Mouse (Mus musculus) heart, postnatal 0 days (tissue): ENCODE measurements around the gene Olfr1394. TPM values are rescaled to one million over a fixed set of nuclear protein-coding genes. Genes with fewer than 3 reads are reported as not detected.

Experiments used
- ATAC-seq: fragments of 200-750 bp; cut with Nextera tagmentation; 2 replicates; pipeline ENCODE4 v1.8.0; 2017; ENCODE audit warnings: low read depth, moderate number of reproducible peaks, moderate library complexity; ENCODE audit not compliant: insufficient read depth
- DNase-seq: peaks from one replicate; pipeline ENCODE4 v3.0.0-alpha.2; 2016; ENCODE audit warnings: low spot score
- H3K27ac ChIP-seq: fragments of 300-500 bp; sonication (generic); 2 replicates; pipeline ENCODE4 v1.5.1; 2014; ENCODE audit warnings: low read depth, mild to moderate bottlenecking
- H3K27me3 ChIP-seq: fragments of 300-500 bp; sonication (generic); 2 replicates; pipeline ENCODE4 v1.6.1; 2014; ENCODE audit warnings: low read length, mixed read lengths; ENCODE audit not compliant: control insufficient read depth, insufficient read depth
- H3K36me3 ChIP-seq: fragments of 300-500 bp; sonication (generic); replicated peaks from 2 replicates; pipeline ENCODE4 v1.6.1; 2014; ENCODE audit warnings: low read length, mixed read lengths; ENCODE audit not compliant: control insufficient read depth, insufficient read depth
- H3K4me1 ChIP-seq: fragments of 300-500 bp; sonication (generic); 2 replicates; pipeline ENCODE4 v1.6.1; 2014; ENCODE audit warnings: antibody characterized with exemption; ENCODE audit not compliant: control insufficient read depth, insufficient read depth
- H3K4me2 ChIP-seq: fragments of 300-500 bp; sonication (generic); 2 replicates; pipeline ENCODE4 v1.6.1; 2014; ENCODE audit warnings: low read depth, mild to moderate bottlenecking, low read length, moderate library complexity
- H3K4me3 ChIP-seq: fragments of 300-500 bp; sonication (generic); 2 replicates; pipeline ENCODE4 v1.5.1; 2014; ENCODE audit warnings: low read depth, low read length
- H3K9ac ChIP-seq: fragments of 300-500 bp; sonication (generic); replicated peaks from 2 replicates; pipeline ENCODE4 v1.6.1; 2014; ENCODE audit warnings: low read depth, low read length, mixed read lengths
- H3K9me3 ChIP-seq: fragments of 300-500 bp; sonication (generic); replicated peaks from 2 replicates; pipeline ENCODE4 v1.6.1; 2016; ENCODE audit warnings: low read length; ENCODE audit not compliant: control insufficient read depth
- CTCF ChIP-seq: IDR thresholded peaks from 2 replicates; pipeline ENCODE4 v1.5.1; 2016; ENCODE audit warnings: antibody characterized with exemption, control low read depth, low read depth
- EP300 ChIP-seq: IDR thresholded peaks from 2 replicates; pipeline ENCODE4 v1.6.1; 2016; ENCODE audit warnings: antibody characterized with exemption, low read depth
- WGBS: fragments of 180-500 bp; shearing (Covaris S2); extraction: QIAGEN DNeasy Blood & Tissue Kit; methylation state at CpG from one replicate; pipeline ENCODE4 v1.1.7; 2014; 5-methylcytosine and 5-hydroxymethylcytosine counted together
- polyA plus RNA-seq: library from polyadenylated mRNA; unstranded; fragments of >200 nt; fragmentation: Nextera tagmentation; extraction: Ambion mirVana; gene quantifications from 2 replicates; pipeline ENCODE4 v1.2.1, GENCODE M21; 2015
- total RNA-seq: library from RNA; depleted of rRNA; stranded (reverse); fragments of >200 nt; gene quantifications from 2 replicates; pipeline ENCODE4 v1.2.3, GENCODE M21; 2014; ENCODE audit warnings: low replicate concordance; rRNA removed

The Olfr1394 gene
- not detected in 2 replicates for total RNA-seq
- not detected in 2 replicates for polyA plus RNA-seq

DNA sequence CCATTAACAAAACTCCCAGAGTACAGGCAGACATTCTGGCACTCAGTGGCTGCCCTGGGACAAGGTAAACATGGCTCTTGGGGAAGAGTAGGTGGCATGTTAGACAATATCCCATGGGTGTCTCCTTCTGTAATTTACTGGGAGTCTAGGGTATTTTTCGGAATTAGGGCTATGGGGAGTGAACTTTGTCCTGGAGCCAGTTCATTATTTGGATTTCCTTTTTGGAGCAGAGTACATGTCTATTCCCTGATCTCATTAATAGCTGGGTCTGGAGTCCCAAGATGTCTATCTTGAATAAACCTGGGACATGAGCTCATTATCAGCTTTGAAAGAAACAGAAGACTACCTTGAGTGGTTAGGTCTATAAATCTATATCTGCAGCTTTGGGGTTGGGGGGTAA is at the start of gene Olfr1394:
Olfr1394 (plus strand) TSS at position 301 of the 400 bp plus-strand sequence.
- no peak within 1 kb of the TSS for H3K4me2 ChIP-seq
- DNase-seq (no peak), ATAC-seq (no peak)
- H3K27me3 ChIP-seq: no peaks in the 10 kb centered on the region
- no peak within 1 kb of the TSS for H3K4me3 ChIP-seq
- TF ChIP-seq CTCF: no peak
- no peak for TF ChIP-seq EP300
- no peaks in the 10 kb centered on the region for H3K36me3 ChIP-seq
- H3K9ac ChIP-seq: no peak within 1 kb of the TSS
- 60% methylated on average over 1 of the region's 1 CpGs for WGBS
- H3K4me1 ChIP-seq: no peaks in the 10 kb centered on the region
- no peak within 1 kb of the TSS for H3K27ac ChIP-seq
- no peaks in the 10 kb centered on the region for H3K9me3 ChIP-seq

- no peak for ATAC-seq
- WGBS: 53% methylated on average over 1 of the region's 1 CpGs
Observed at GRCm38 (mm10) chr11:49105752-49106151, 48.4 kb upstream of the Olfr1394 start.

GRCm38 (mm10) chr11:49107650-49108537 is 46.3 kb upstream of the Olfr1394 start:
- Histone ChIP-seq H3K4me2 (no peak overlapping the region), H3K27me3 (no peaks in the 10 kb centered on the region), H3K27ac (no peak overlapping the region), H3K4me3 (no peak overlapping the region), H3K36me3 (no peaks in the 10 kb centered on the region), H3K4me1 (no peaks in the 10 kb centered on the region), H3K9ac (no peak overlapping the region), H3K9me3 (no peaks in the 10 kb centered on the region)
- DNase-seq: no peak
- no peak for TF ChIP-seq EP300
- TF ChIP-seq CTCF: no peak
- ATAC-seq: no peak
- WGBS: 63% methylated on average over 10 of the region's 10 CpGs

More at GRCm38 (mm10) chr11:49105752-49106151, 48.4 kb upstream of the Olfr1394 start:
- Histone ChIP-seq H3K36me3 (no peaks in the 10 kb centered on the region), H3K4me3 (no peak overlapping the region), H3K9ac (no peak overlapping the region), H3K9me3 (no peaks in the 10 kb centered on the region), H3K27me3 (no peaks in the 10 kb centered on the region), H3K4me2 (no peak overlapping the region), H3K27ac (no peak overlapping the region), H3K4me1 (no peaks in the 10 kb centered on the region)
- no peak for DNase-seq
- TF ChIP-seq CTCF (no peak), EP300 (no peak)

DNA sequence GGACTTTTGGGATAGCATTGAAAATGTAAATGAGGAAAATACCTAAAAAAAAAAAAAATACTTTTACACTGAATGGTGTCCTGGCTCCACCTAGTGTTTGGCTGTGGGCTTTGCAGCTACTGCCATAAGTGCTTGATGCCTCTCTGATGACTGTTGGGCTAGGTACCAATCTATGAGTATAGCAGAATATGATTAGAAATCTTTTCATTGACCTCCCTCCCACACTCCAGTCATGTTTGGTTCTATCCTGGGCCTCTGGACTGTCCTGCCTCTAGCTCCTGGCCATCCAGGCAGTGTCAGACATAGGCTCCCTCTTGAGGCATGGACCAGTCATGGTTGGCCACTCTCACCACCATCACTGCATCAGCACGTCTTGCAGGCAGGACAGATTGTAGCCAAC is 45.3 kb upstream of the Olfr1394 start:
- H3K27ac ChIP-seq: no peak overlapping the region
- 36% methylated on average over 1 of the region's 1 CpGs for WGBS
- no peaks in the 10 kb centered on the region for H3K27me3 ChIP-seq
- no peaks in the 10 kb centered on the region for H3K36me3 ChIP-seq
- peak; percentile 55 for TF ChIP-seq CTCF
- no peak for TF ChIP-seq EP300
- H3K4me1 ChIP-seq: no peaks in the 10 kb centered on the region
- no peak overlapping the region for H3K4me2 ChIP-seq
- ATAC-seq (no peak), DNase-seq (no peak)
- no peak overlapping the region for H3K4me3 ChIP-seq
- H3K9me3 ChIP-seq: no peaks in the 10 kb centered on the region
- no peak overlapping the region for H3K9ac ChIP-seq

DNA sequence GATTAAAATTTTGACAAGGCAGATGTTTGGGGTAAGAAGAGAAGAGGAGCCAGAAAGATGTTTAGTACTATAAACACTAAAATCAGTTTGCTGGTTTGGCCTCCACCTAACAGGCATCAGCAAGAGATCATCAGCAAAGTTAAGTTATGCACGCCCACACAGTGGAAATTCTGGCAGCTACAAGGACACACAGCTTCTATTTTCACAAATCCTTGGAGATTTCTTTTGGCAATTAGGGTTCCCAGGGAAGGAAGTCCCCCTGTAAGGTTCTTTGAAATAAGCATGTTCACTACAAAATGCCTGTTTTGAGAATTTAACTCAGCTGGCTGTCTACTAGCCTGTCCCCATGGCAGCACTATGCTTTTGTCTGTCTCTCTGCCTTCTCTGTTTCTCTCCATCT is 43.2 kb upstream of the Olfr1394 start:
- no peak overlapping the region for H3K4me3 ChIP-seq
- no peaks in the 10 kb centered on the region for H3K4me1 ChIP-seq
- H3K4me2 ChIP-seq: no peak overlapping the region
- H3K36me3 ChIP-seq: no peaks in the 10 kb centered on the region
- no peak for TF ChIP-seq CTCF
- TF ChIP-seq EP300: no peak
- H3K9ac ChIP-seq: no peak overlapping the region
- no peak for ATAC-seq
- 20% methylated on average over 1 of the region's 1 CpGs for WGBS
- H3K27ac ChIP-seq: peak overlapping the region; percentile 21; the same call in 1 of the 2 replicates
- no peaks in the 10 kb centered on the region for H3K9me3 ChIP-seq
- DNase-seq: no peak
- no peaks in the 10 kb centered on the region for H3K27me3 ChIP-seq
